Mouse (Mus musculus): ENCODE data around the gene Fhad1. TPM values are rescaled to one million over a fixed set of nuclear protein-coding genes. Genes with fewer than 3 reads are reported as not detected.

The Fhad1 gene
- total and polyA plus RNA-seq, 3 experiments = 4.8 to 8.6 (median 5.5) TPM

DNA sequence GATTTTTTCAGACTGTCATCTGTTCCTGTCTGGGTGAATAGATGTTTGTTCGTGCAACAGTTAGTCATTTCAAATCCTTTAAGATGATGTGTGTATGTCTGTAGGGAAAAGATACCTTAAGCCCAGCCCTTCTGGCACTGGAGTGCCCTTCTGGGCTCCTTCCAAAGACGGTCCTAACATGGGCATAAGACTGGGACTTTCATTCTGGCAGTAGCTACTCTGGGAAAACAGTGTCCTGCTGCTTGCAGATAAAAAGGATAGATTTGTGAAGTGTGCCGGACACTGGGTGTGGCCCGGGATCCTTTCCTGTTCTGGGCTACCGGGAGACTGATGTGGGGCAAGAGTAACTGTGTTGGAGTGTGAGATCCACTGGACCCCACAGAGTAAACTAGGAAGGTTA, 132.9 kb downstream of the Fhad1 start:
- no peak overlapping the region for H3K4me2 ChIP-seq (ENCODE audit: insufficient read depth, low read depth, poor library complexity, severe bottlenecking)

DNA sequence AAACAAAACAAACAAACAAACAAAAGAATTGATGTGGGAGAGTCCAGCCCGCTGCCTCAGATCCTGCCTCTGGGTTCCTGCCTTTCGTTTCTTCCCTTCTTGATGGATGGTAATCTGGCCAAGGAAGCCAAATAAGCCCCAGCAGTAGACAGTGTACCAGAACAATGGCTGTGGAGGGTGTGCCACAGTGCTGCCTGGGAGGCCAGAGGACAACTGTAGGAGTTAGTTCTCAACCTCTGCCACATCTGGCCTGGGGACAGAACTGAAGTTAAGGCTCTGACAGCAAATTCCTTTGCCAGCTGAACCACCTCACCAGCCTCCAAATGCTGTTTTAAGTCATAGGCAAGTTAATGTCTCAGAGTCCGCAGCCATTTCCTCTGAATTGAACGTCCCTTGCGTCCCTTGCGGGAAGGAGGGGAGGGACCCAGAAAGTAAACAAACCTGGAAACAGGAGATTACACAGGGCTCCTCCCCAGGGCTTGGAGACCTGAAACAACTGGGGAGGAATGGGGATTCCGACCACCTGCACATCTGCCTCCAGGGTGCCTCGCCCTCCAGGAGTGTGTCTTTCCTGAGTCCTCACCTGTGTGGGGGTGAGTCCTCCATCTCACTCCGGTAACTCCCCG, 133.5 kb downstream of the Fhad1 start:
- Histone ChIP-seq H3K4me1 (ENCODE audit: control insufficient read depth in 1 of 2, insufficient read depth in 2 of 2) (0 out of 4 replicates have a peak, but pooled peaks cover 2% of the 10 kb centered on the region in 2 experiments), H3K9ac (ENCODE audit: insufficient read depth, low read depth) (no peak overlapping the region), H3K79me2 (replicated peaks; ENCODE audit: control insufficient read depth, extremely low read depth, insufficient read depth, poor library complexity, severe bottlenecking) (no peaks in the 10 kb centered on the region), H3K4me3 (replicated peaks in 1 of 3; ENCODE audit: low read depth in 2 of 3, low read length in 2 of 3, poor library complexity in 1 of 3) (no peak overlapping the region), H3K36me3 (replicated peaks in 1 of 2; ENCODE audit: control insufficient read depth in 1 of 2, insufficient read depth in 1 of 2, low read length in 1 of 2) (no peaks in the 10 kb centered on the region), H3K27me3 (replicated peaks) (peaks cover 4% of the 10 kb centered on the region), H3K4me2 (ENCODE audit: insufficient read depth, low read depth, poor library complexity, severe bottlenecking) (no peak overlapping the region), H3K27ac (ENCODE audit: insufficient read depth, low read depth) (no peak overlapping the region), H3K9me3 (replicated peaks; ENCODE audit: low read length) (no peaks in the 10 kb centered on the region)
- DNase-seq (ENCODE audit: extremely low read depth) = no peak
- TF ChIP-seq BHLHE40 (IDR thresholded peaks at IDR 0.05; ENCODE audit: low read depth, low read length) (no peak), MEF2A (IDR thresholded peaks at IDR 0.05; ENCODE audit: borderline replicate concordance, low read depth, low read length) (no peak), POLR2AphosphoS2 (IDR thresholded peaks at IDR 0.05; ENCODE audit: low read depth, low read length) (no peak), PAX5 (IDR thresholded peaks at IDR 0.05; ENCODE audit: low read length) (no peak), JUN (IDR thresholded peaks at IDR 0.05; ENCODE audit: insufficient read depth, low read depth, low read length) (no peak), TCF12 (IDR thresholded peaks at IDR 0.05; ENCODE audit: low read depth, low read length) (no peak), CTCF (conservative IDR thresholded peaks at IDR 0.05 in 1 of 2, IDR thresholded peaks at IDR 0.05 in 1 of 2; ENCODE audit: low read depth in 2 of 2, low read length in 2 of 2) (no peak), KAT2A (IDR thresholded peaks at IDR 0.05; ENCODE audit: insufficient replicate concordance, low read length) (no peak), UBTF (IDR thresholded peaks at IDR 0.05; ENCODE audit: low read depth, low read length) (no peak), NELFE (IDR thresholded peaks at IDR 0.05; ENCODE audit: low read depth, low read length) (no peak), MYC (IDR thresholded peaks at IDR 0.05; ENCODE audit: low read depth, low read length) (no peak)
- in situ Hi-C loops (cut with MboI; ENCODE audit: low pct_ligation_motif_present, low pct_unique_long_range_greater_than_20kb, low sequenced_read_pairs) = no loop called here
- dilution Hi-C loops (cut with MboI; ENCODE audit: extremely low pct_ligation_motif_present, extremely low pct_unique_long_range_greater_than_20kb, low sequenced_read_pairs) = no loop called here

More for the DNA sequence above, 132.9 kb downstream of the Fhad1 start:
- in situ Hi-C loops (cut with MboI; ENCODE audit: low pct_ligation_motif_present, low pct_unique_long_range_greater_than_20kb, low sequenced_read_pairs) = no loop called here
- Histone ChIP-seq H3K9me3 (replicated peaks; ENCODE audit: low read length) (no peaks in the 10 kb centered on the region), H3K27me3 (replicated peaks) (peaks cover 2% of the 10 kb centered on the region), H3K4me1 (ENCODE audit: control insufficient read depth in 1 of 2, insufficient read depth in 2 of 2) (0 out of 4 replicates have a peak, but pooled peaks cover 2% of the 10 kb centered on the region in 2 experiments), H3K4me3 (replicated peaks in 1 of 3; ENCODE audit: low read depth in 2 of 3, low read length in 2 of 3, poor library complexity in 1 of 3) (no peak overlapping the region), H3K79me2 (replicated peaks; ENCODE audit: control insufficient read depth, extremely low read depth, insufficient read depth, poor library complexity, severe bottlenecking) (no peaks in the 10 kb centered on the region), H3K36me3 (replicated peaks in 1 of 2; ENCODE audit: control insufficient read depth in 1 of 2, insufficient read depth in 1 of 2, low read length in 1 of 2) (no peaks in the 10 kb centered on the region), H3K9ac (ENCODE audit: insufficient read depth, low read depth) (no peak overlapping the region), H3K27ac (ENCODE audit: insufficient read depth, low read depth) (no peak overlapping the region)
- dilution Hi-C loops (cut with MboI; ENCODE audit: extremely low pct_ligation_motif_present, extremely low pct_unique_long_range_greater_than_20kb, low sequenced_read_pairs) = no loop called here
- no peak for DNase-seq (ENCODE audit: extremely low read depth)
- TF ChIP-seq MAZ (IDR thresholded peaks at IDR 0.05; ENCODE audit: low read depth, low read length) = no peak
- TF ChIP-seq NRF1 (IDR thresholded peaks at IDR 0.05; ENCODE audit: low read depth, low read length) = no peak
- TF ChIP-seq USF2 (conservative IDR thresholded peaks at IDR 0.05; ENCODE audit: low read depth, low read length) = no peak
- no peak for TF ChIP-seq HCFC1 (IDR thresholded peaks at IDR 0.05; ENCODE audit: low read depth, low read length)
- no peak for TF ChIP-seq MEF2A (IDR thresholded peaks at IDR 0.05; ENCODE audit: borderline replicate concordance, low read depth, low read length)
- no peak for TF ChIP-seq ETS1 (conservative IDR thresholded peaks at IDR 0.05; ENCODE audit: low read depth, low read length)
- no peak for TF ChIP-seq POLR2AphosphoS2 (IDR thresholded peaks at IDR 0.05; ENCODE audit: low read depth, low read length)
- no peak for TF ChIP-seq MYC (IDR thresholded peaks at IDR 0.05; ENCODE audit: low read depth, low read length)
- TF ChIP-seq NELFE (IDR thresholded peaks at IDR 0.05; ENCODE audit: low read depth, low read length) = no peak
- TF ChIP-seq E2F4 (IDR thresholded peaks at IDR 0.05; ENCODE audit: insufficient replicate concordance, low read depth, low read length) = no peak
- no peak for TF ChIP-seq USF1 (IDR thresholded peaks at IDR 0.05; ENCODE audit: low read depth, low read length)
- no peak for TF ChIP-seq MAFK (IDR thresholded peaks at IDR 0.05; ENCODE audit: insufficient replicate concordance, low read length)
- no peak for TF ChIP-seq JUND (conservative IDR thresholded peaks at IDR 0.05; ENCODE audit: low read depth, low read length)
- no peak for TF ChIP-seq JUN (IDR thresholded peaks at IDR 0.05; ENCODE audit: insufficient read depth, low read depth, low read length)
- no peak for TF ChIP-seq CHD1 (IDR thresholded peaks at IDR 0.05; ENCODE audit: low read depth, low read length)
- TF ChIP-seq GABPA (IDR thresholded peaks at IDR 0.05; ENCODE audit: insufficient replicate concordance, low read depth, low read length) = no peak
- TF ChIP-seq KAT2A (IDR thresholded peaks at IDR 0.05; ENCODE audit: insufficient replicate concordance, low read length) = no peak
